In the genomic region with DNA sequence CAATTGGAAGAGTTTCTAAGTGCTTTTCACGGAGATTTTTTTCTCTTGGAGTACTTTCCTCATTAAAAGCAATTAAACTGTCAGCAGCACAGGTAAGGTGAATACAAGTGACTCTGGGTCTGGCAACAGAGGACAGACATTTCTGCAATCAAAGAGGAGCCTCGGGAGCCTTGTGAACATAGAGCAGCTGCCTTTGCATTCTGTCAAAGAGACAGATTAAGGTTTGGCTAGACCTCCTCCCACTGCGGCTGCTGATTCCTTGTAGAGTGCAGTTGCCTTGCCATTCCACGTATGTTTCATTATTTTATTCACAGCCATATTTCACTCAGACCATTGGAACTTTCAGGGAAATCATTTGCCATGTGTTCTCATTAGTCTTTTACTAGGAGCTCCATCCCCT, we compare ENCODE assay signal across 20 mouse cellular contexts.
DNase-seq lines count a peak whose midpoint lies in the region; ATAC-seq lines count a peak whose summit lies in the region.
"Had no signal": no experiment of that assay in that cellular context is flagged by ENCODE, and none has a peak within 500 bp of the region (broad histone marks: within the 10 kb centered on the region; RNA-seq: fewer than 3 reads in every experiment).

No protein-coding gene starts in this region.

- no peaks in the 10 kb centered on the region for H3K9me3 ChIP-seq in midbrain, embryonic 16.5 days (replicated peaks; ENCODE audit: control insufficient read depth, low read length, poor library complexity, severe bottlenecking)
- H3K9me3 ChIP-seq in midbrain, embryonic 11.5 days (ENCODE audit: control insufficient read depth, low read length) = no peaks in the 10 kb centered on the region
- no peaks in the 10 kb centered on the region for H3K9me3 ChIP-seq in hindbrain, embryonic 16.5 days (ENCODE audit: control insufficient read depth, low read length)
- no peaks in the 10 kb centered on the region for H3K9me3 ChIP-seq in neural tube, embryonic 15.5 days (replicated peaks)
- H3K9me3 ChIP-seq: embryonic facial prominence, embryonic 12.5 days; kidney, embryonic 15.5 days; limb, embryonic 10.5 days; midbrain, embryonic 12.5 days; neural tube, embryonic 12.5 days had no signal

- H3K4me2 ChIP-seq in midbrain, embryonic 16.5 days (ENCODE audit: low read length) = no peak overlapping the region
- H3K4me2 ChIP-seq in midbrain, embryonic 11.5 days = no peak overlapping the region
- no peak overlapping the region for H3K4me2 ChIP-seq in hindbrain, embryonic 16.5 days (ENCODE audit: low read length)
- H3K4me2 ChIP-seq in neural tube, embryonic 15.5 days = no peak overlapping the region
- H3K4me2 ChIP-seq: embryonic facial prominence, embryonic 12.5 days; heart, embryonic 12.5 days; kidney, embryonic 15.5 days; liver, embryonic 11.5 days; midbrain, embryonic 12.5 days; neural tube, embryonic 12.5 days had no signal

- DNase-seq in heart, adult 11 months = peak; percentile 68
- DNase-seq in heart, adult 18-20 months = no peak
- no peak for DNase-seq in midbrain, embryonic 11.5 days (ENCODE audit: low spot score, missing footprints)
- no peak for DNase-seq in gastrocnemius, postnatal 25 days
- DNase-seq: cerebellum, adult 11 months; cerebellum, postnatal 25 days; lung, adult 2 months; lung, postnatal 36 days; thymus, adult 2 months had no signal

- no peaks in the 10 kb centered on the region for H3K4me1 ChIP-seq in midbrain, embryonic 16.5 days (ENCODE audit: control insufficient read depth, insufficient read depth, low read length)
- H3K4me1 ChIP-seq in midbrain, embryonic 11.5 days (ENCODE audit: control insufficient read depth, insufficient read depth, low read length) = no peaks in the 10 kb centered on the region
- no peaks in the 10 kb centered on the region for H3K4me1 ChIP-seq in hindbrain, embryonic 16.5 days (ENCODE audit: control insufficient read depth, insufficient read depth, low read depth, low read length)
- H3K4me1 ChIP-seq in neural tube, embryonic 15.5 days = no peaks in the 10 kb centered on the region
- H3K4me1 ChIP-seq: embryonic facial prominence, embryonic 12.5 days; heart, embryonic 12.5 days; kidney, embryonic 15.5 days; limb, embryonic 10.5 days; midbrain, embryonic 12.5 days; neural tube, embryonic 12.5 days had no signal

- H3K4me3 ChIP-seq in midbrain, embryonic 16.5 days (ENCODE audit: low read depth, low read length) = no peak overlapping the region
- no peak overlapping the region for H3K4me3 ChIP-seq in midbrain, embryonic 11.5 days (ENCODE audit: low read depth, low read length)
- H3K4me3 ChIP-seq in hindbrain, embryonic 16.5 days (ENCODE audit: low read length) = no peak overlapping the region
- H3K4me3 ChIP-seq in neural tube, embryonic 15.5 days (replicated peaks) = no peak overlapping the region
- H3K4me3 ChIP-seq: embryonic facial prominence, embryonic 12.5 days; heart, embryonic 12.5 days; kidney, embryonic 15.5 days; limb, embryonic 10.5 days; midbrain, embryonic 12.5 days; neural tube, embryonic 12.5 days had no signal

- H3K27ac ChIP-seq in midbrain, embryonic 16.5 days (ENCODE audit: low read length) = no peak overlapping the region
- no peak overlapping the region for H3K27ac ChIP-seq in midbrain, embryonic 11.5 days (ENCODE audit: low read depth, low read length)
- H3K27ac ChIP-seq in hindbrain, embryonic 16.5 days (ENCODE audit: low read depth, low read length) = no peak overlapping the region
- no peak overlapping the region for H3K27ac ChIP-seq in neural tube, embryonic 15.5 days (replicated peaks)
- H3K27ac ChIP-seq: embryonic facial prominence, embryonic 12.5 days; kidney, embryonic 15.5 days; limb, embryonic 10.5 days; midbrain, embryonic 12.5 days; neural tube, embryonic 12.5 days had no signal

- no peaks in the 10 kb centered on the region for H3K27me3 ChIP-seq in midbrain, embryonic 16.5 days (ENCODE audit: control insufficient read depth, insufficient read depth, low read depth, low read length)
- H3K27me3 ChIP-seq in midbrain, embryonic 11.5 days (ENCODE audit: control insufficient read depth, insufficient read depth, low read length) = no peaks in the 10 kb centered on the region
- H3K27me3 ChIP-seq in hindbrain, embryonic 16.5 days (replicated peaks; ENCODE audit: control insufficient read depth, insufficient read depth, low read length) = no peaks in the 10 kb centered on the region
- H3K27me3 ChIP-seq in neural tube, embryonic 15.5 days (replicated peaks) = no peaks in the 10 kb centered on the region
- H3K27me3 ChIP-seq: embryonic facial prominence, embryonic 12.5 days; heart, embryonic 12.5 days; kidney, embryonic 15.5 days; midbrain, embryonic 12.5 days; neural tube, embryonic 12.5 days had no signal

- WGBS in midbrain, embryonic 16.5 days = 49% methylated on average over 4 of the region's 4 CpGs
- WGBS in midbrain, embryonic 11.5 days = 76% methylated on average over 4 of the region's 4 CpGs
- WGBS in hindbrain, embryonic 16.5 days = 57% methylated on average over 4 of the region's 4 CpGs
- WGBS in neural tube, embryonic 15.5 days = 54% methylated on average over 4 of the region's 4 CpGs

- ATAC-seq in midbrain, embryonic 16.5 days = peak; percentile 51; the same call in 1 of the 2 replicates
- no peak for ATAC-seq in midbrain, embryonic 11.5 days (ENCODE audit: low FRiP score)
- peak; percentile 81 for ATAC-seq in hindbrain, embryonic 16.5 days
- peak; percentile 28; the same call in 1 of the 2 replicates for ATAC-seq in neural tube, embryonic 15.5 days (ENCODE audit: low FRiP score)
- ATAC-seq: intestine, embryonic 16.5 days had no signal

- H3K9ac ChIP-seq in midbrain, embryonic 16.5 days (ENCODE audit: low read depth, low read length) = no peak overlapping the region
- no peak overlapping the region for H3K9ac ChIP-seq in midbrain, embryonic 11.5 days (ENCODE audit: low read length)
- H3K9ac ChIP-seq in hindbrain, embryonic 16.5 days (ENCODE audit: low read depth, low read length) = no peak overlapping the region
- no peak overlapping the region for H3K9ac ChIP-seq in neural tube, embryonic 15.5 days (replicated peaks)
- H3K9ac ChIP-seq: embryonic facial prominence, embryonic 12.5 days; heart, embryonic 12.5 days; kidney, embryonic 15.5 days; midbrain, embryonic 12.5 days; neural tube, embryonic 12.5 days had no signal

- no peaks in the 10 kb centered on the region for H3K36me3 ChIP-seq in midbrain, embryonic 16.5 days (ENCODE audit: control insufficient read depth, insufficient read depth, low read length)
- no peaks in the 10 kb centered on the region for H3K36me3 ChIP-seq in midbrain, embryonic 11.5 days (ENCODE audit: control insufficient read depth, insufficient read depth, low read length)
- H3K36me3 ChIP-seq in hindbrain, embryonic 16.5 days (ENCODE audit: control insufficient read depth, insufficient read depth, low read length) = no peaks in the 10 kb centered on the region
- H3K36me3 ChIP-seq in neural tube, embryonic 15.5 days = no peaks in the 10 kb centered on the region
- H3K36me3 ChIP-seq: embryonic facial prominence, embryonic 12.5 days; heart, embryonic 12.5 days; kidney, embryonic 15.5 days; limb, embryonic 10.5 days; midbrain, embryonic 12.5 days; neural tube, embryonic 12.5 days had no signal
